Comparison of ENCODE assay signal across 30 mouse cellular contexts in the genomic region with DNA sequence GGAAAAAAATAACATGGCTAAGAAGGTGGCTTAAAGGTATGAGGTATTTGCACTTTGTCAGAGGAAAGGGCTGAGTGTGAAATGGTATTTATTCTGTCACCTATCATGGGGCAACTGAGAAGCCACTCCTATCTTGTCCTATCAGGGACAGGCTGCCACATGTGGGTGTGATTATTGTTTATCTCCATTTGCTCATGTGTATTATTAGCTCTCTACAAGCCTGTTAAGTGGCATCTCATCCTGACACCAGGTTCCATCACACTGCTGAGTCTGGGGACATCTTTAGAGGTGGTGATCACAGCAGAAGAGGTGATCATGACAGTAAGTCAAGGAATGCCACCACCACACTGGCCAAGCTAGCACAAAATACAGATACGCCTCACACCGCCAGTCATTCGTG. TPM values are rescaled to one million over a fixed set of nuclear protein-coding genes. Genes with fewer than 3 reads are reported as not detected.
A peak's percentile ranks its signal among the peaks of the same experiment; 100 is the strongest.
DNase-seq lines count a peak whose midpoint lies in the region; ATAC-seq and TF ChIP-seq lines count a peak whose summit lies in the region.
"Had no signal": no experiment of that assay in that cellular context is flagged by ENCODE, and none has a peak within 500 bp of the region (broad histone marks: within the 10 kb centered on the region; RNA-seq: fewer than 3 reads in every experiment).

No protein-coding gene starts in this region.

- no peak for DNase-seq in heart, adult 9 months (ENCODE audit: low spot score in 2 of 2)
- no peak for DNase-seq in liver, postnatal 0 days
- no peak for DNase-seq in forebrain, postnatal 0 days
- DNase-seq in layer of hippocampus, adult 9-10 months (ENCODE audit: low spot score) = no peak
- DNase-seq in adrenal gland, adult 8-10 months = no peak
- DNase-seq: cerebellum, adult 2 months; cerebellum, postnatal 14 days; gastrocnemius, adult 2 months; gastrocnemius, postnatal 36 days; heart, adult 2 months; heart, postnatal 4 days; kidney, adult 8-10 months; kidney, postnatal 4 days; layer of hippocampus, adult 9-11 months; lung, adult 18-20 months; lung, postnatal 4 days; midbrain, embryonic 14.5 days; spleen, adult 18-20 months; thymus, adult 2 months; thymus, postnatal 36 days had no signal

- TF ChIP-seq CTCF in liver, postnatal 0 days (IDR thresholded peaks at IDR 0.05; ENCODE audit: low read depth) = no peak
- TF ChIP-seq CTCF in forebrain, postnatal 0 days (IDR thresholded peaks at IDR 0.05; ENCODE audit: low read depth) = no peak

- H3K4me3 ChIP-seq in heart, embryonic 16.5 days (ENCODE audit: low read length) = no peak overlapping the region
- no peak overlapping the region for H3K4me3 ChIP-seq in liver, embryonic 12.5 days
- H3K4me3 ChIP-seq in liver, postnatal 0 days (ENCODE audit: low read depth, low read length) = no peak overlapping the region
- no peak overlapping the region for H3K4me3 ChIP-seq in forebrain, postnatal 0 days (ENCODE audit: low read depth, low read length)
- H3K4me3 ChIP-seq: embryonic facial prominence, embryonic 10.5 days; embryonic facial prominence, embryonic 15.5 days; gastrocnemius, adult 2 months; heart, adult 2 months; hindbrain, embryonic 13.5 days; limb, embryonic 12.5 days had no signal

- 0 out of 2 replicates have a peak, but pooled peaks have one; percentile 51 for ATAC-seq in heart, embryonic 16.5 days (replicated peaks; ENCODE audit: extremely low read depth, insufficient read depth, low FRiP score)
- ATAC-seq in liver, embryonic 12.5 days = peak; percentile 88
- ATAC-seq in liver, postnatal 0 days = peak; percentile 57
- ATAC-seq in forebrain, postnatal 0 days = no peak
- ATAC-seq: forebrain, embryonic 14.5 days; intestine, embryonic 16.5 days; lung, postnatal 0 days had no signal

- no peaks in the 10 kb centered on the region for H3K36me3 ChIP-seq in heart, embryonic 16.5 days (ENCODE audit: control insufficient read depth, insufficient read depth)
- no peaks in the 10 kb centered on the region for H3K36me3 ChIP-seq in liver, embryonic 12.5 days
- H3K36me3 ChIP-seq in liver, postnatal 0 days (replicated peaks; ENCODE audit: insufficient read depth, low read length) = no peaks in the 10 kb centered on the region
- H3K36me3 ChIP-seq in forebrain, postnatal 0 days (ENCODE audit: insufficient read depth) = no peaks in the 10 kb centered on the region
- H3K36me3 ChIP-seq: embryonic facial prominence, embryonic 10.5 days; embryonic facial prominence, embryonic 15.5 days; hindbrain, embryonic 13.5 days; limb, embryonic 12.5 days had no signal

- TF ChIP-seq EP300 in liver, postnatal 0 days (IDR thresholded peaks at IDR 0.05; ENCODE audit: low read depth) = peak; percentile 85

- H3K27me3 ChIP-seq in heart, embryonic 16.5 days (ENCODE audit: control insufficient read depth, insufficient read depth, low read length) = no peaks in the 10 kb centered on the region
- H3K27me3 ChIP-seq in liver, embryonic 12.5 days (replicated peaks) = no peaks in the 10 kb centered on the region
- no peaks in the 10 kb centered on the region for H3K27me3 ChIP-seq in liver, postnatal 0 days (ENCODE audit: insufficient read depth, low read length)
- no peaks in the 10 kb centered on the region for H3K27me3 ChIP-seq in forebrain, postnatal 0 days (ENCODE audit: insufficient read depth, low read length)
- H3K27me3 ChIP-seq: embryonic facial prominence, embryonic 15.5 days; hindbrain, embryonic 13.5 days; limb, embryonic 12.5 days had no signal

- no peak overlapping the region for H3K9ac ChIP-seq in heart, embryonic 16.5 days (ENCODE audit: low read length)
- no peak overlapping the region for H3K9ac ChIP-seq in liver, embryonic 12.5 days
- H3K9ac ChIP-seq in liver, postnatal 0 days (replicated peaks) = no peak overlapping the region
- no peak overlapping the region for H3K9ac ChIP-seq in forebrain, postnatal 0 days
- H3K9ac ChIP-seq: embryonic facial prominence, embryonic 15.5 days; hindbrain, embryonic 13.5 days; limb, embryonic 12.5 days had no signal

- H3K9me3 ChIP-seq in heart, embryonic 16.5 days (replicated peaks; ENCODE audit: control insufficient read depth, low read length) = no peaks in the 10 kb centered on the region
- H3K9me3 ChIP-seq in liver, embryonic 12.5 days (replicated peaks) = no peaks in the 10 kb centered on the region
- no peaks in the 10 kb centered on the region for H3K9me3 ChIP-seq in liver, postnatal 0 days (ENCODE audit: low read length)
- no peaks in the 10 kb centered on the region for H3K9me3 ChIP-seq in forebrain, postnatal 0 days (ENCODE audit: low read length)
- H3K9me3 ChIP-seq: embryonic facial prominence, embryonic 10.5 days; embryonic facial prominence, embryonic 15.5 days; hindbrain, embryonic 13.5 days; limb, embryonic 12.5 days had no signal

- 90% methylated on average over 3 of the region's 3 CpGs for WGBS in heart, embryonic 16.5 days
- WGBS in liver, embryonic 12.5 days (ENCODE audit: insufficient replicate concordance) = 84% methylated on average over 3 of the region's 3 CpGs
- 83% methylated on average over 3 of the region's 3 CpGs for WGBS in liver, postnatal 0 days (ENCODE audit: insufficient replicate concordance)
- WGBS in forebrain, postnatal 0 days = 98% methylated on average over 3 of the region's 3 CpGs

- no peak overlapping the region for H3K4me2 ChIP-seq in heart, embryonic 16.5 days (ENCODE audit: low read depth, low read length)
- no peak overlapping the region for H3K4me2 ChIP-seq in liver, embryonic 12.5 days
- H3K4me2 ChIP-seq in liver, postnatal 0 days (ENCODE audit: low read depth, low read length) = no peak overlapping the region
- H3K4me2 ChIP-seq in forebrain, postnatal 0 days (ENCODE audit: low read depth) = no peak overlapping the region
- H3K4me2 ChIP-seq: embryonic facial prominence, embryonic 15.5 days; hindbrain, embryonic 13.5 days; limb, embryonic 12.5 days had no signal

- no peaks in the 10 kb centered on the region for H3K4me1 ChIP-seq in heart, embryonic 16.5 days (ENCODE audit: control insufficient read depth, insufficient read depth, low read length)
- peaks cover 18% of the 10 kb centered on the region for H3K4me1 ChIP-seq in liver, embryonic 12.5 days
- peaks cover 3% of the 10 kb centered on the region; the same call in 1 of the 2 replicates for H3K4me1 ChIP-seq in liver, postnatal 0 days (ENCODE audit: insufficient read depth)
- no peaks in the 10 kb centered on the region for H3K4me1 ChIP-seq in forebrain, postnatal 0 days (ENCODE audit: insufficient read depth)
- H3K4me1 ChIP-seq: embryonic facial prominence, embryonic 10.5 days; hindbrain, embryonic 13.5 days; limb, embryonic 12.5 days had no signal

- H3K27ac ChIP-seq in heart, embryonic 16.5 days (ENCODE audit: low read length) = no peak overlapping the region
- H3K27ac ChIP-seq in liver, embryonic 12.5 days = no peak overlapping the region
- no peak overlapping the region for H3K27ac ChIP-seq in liver, postnatal 0 days (ENCODE audit: low read depth)
- no peak overlapping the region for H3K27ac ChIP-seq in forebrain, postnatal 0 days (ENCODE audit: low read depth, low read length)
- H3K27ac ChIP-seq: embryonic facial prominence, embryonic 10.5 days; embryonic facial prominence, embryonic 15.5 days; gastrocnemius, adult 2 months; heart, adult 2 months; hindbrain, embryonic 13.5 days; kidney, postnatal 0 days; limb, embryonic 12.5 days had no signal

RNA-seq across cellular contexts. Expression of a gene that starts 13.4 kb away (rescaled TPM):
- polyA plus RNA-seq in heart, embryonic 16.5 days (2015; fragmentation: Nextera tagmentation; extraction: Ambion mirVana) = 3.7 and 5.9 TPM in 2 replicates
- 1.3 and 1.5 TPM in 2 replicates for polyA plus RNA-seq in liver, embryonic 12.5 days (2016; fragmentation: Nextera tagmentation; extraction: Ambion mirVana)
- 2.0 and 2.2 TPM in 2 replicates for polyA plus RNA-seq in liver, postnatal 0 days (2015; fragmentation: Nextera tagmentation; extraction: Ambion mirVana)
- total RNA-seq in forebrain, postnatal 0 days (2014; rRNA removed) = 22.5 and 29.0 TPM in 2 replicates
- polyA plus RNA-seq in forebrain, postnatal 0 days (2015; fragmentation: Nextera tagmentation; extraction: Ambion mirVana) = 7.4 and 10.5 TPM in 2 replicates
- total RNA-seq in adrenal gland, adult 8-10 months (2022) = 10 to 100 TPM in 2 of 4 experiments, 1 to 10 TPM in 2; 7.3 to 13.2 (median 10.9) TPM
